Mouse (Mus musculus): ENCODE results near the gene Slit2. TPM values are rescaled to one million over a fixed set of nuclear protein-coding genes. Genes with fewer than 3 reads are reported as not detected.
"Not testable (repeated sequence)": the region's sequence is repeated elsewhere in the genome, so short reads cannot be mapped to it uniquely, and the experiment has no call there.

The Slit2 gene
- polyA plus RNA-seq, 1 experiment from 2014 or later, result not detected

DNA sequence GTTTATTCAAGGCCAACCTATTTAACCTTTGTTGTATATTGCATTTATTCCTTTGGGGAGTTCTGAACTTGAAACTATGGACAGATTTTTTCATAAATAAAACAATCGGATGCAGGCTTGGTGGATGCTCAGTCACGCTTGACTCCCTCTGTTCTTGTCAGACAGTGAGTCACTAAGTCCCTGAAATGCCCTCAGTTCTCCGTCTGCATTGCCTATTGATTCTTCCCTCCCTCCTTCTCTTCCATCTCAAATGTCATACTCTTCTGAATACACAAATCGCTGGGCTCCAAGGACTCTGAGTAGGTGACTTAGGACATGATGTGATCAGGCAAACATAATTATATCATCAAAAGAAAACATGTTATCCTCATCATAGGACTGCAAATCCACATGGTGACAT, 251.8 kb downstream of the Slit2 start:
- Histone ChIP-seq H3K4me3 (ENCODE audit: inconsistent target) (no peak overlapping the region), H3K27ac (no peak overlapping the region), H3K36me3 (ENCODE audit: inconsistent target) (no peaks in the 10 kb centered on the region), H3K79me2 (ENCODE audit: inconsistent target) (no peaks in the 10 kb centered on the region)
- 91% methylated on average over 4 of the region's 4 CpGs for WGBS (ENCODE audit: missing documents)

DNA sequence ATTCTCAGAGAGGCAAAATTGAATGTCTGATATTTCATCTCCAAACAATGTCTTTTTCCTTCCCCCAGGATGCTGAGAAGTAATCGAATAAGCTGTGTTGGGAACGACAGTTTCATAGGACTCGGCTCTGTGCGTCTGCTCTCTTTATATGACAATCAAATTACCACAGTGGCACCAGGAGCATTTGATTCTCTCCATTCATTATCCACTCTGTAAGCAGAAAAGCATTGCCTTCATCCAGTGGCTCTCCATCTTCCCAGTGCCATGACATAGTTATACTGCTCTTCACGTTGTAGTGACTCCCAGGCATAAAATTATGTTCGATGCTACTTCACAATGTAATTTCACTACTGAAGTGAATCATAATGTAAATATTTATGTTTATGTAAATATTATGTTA, 252.3 kb downstream of the Slit2 start:
- Histone ChIP-seq H3K79me2 (ENCODE audit: inconsistent target) (no peaks in the 10 kb centered on the region), H3K4me3 (ENCODE audit: inconsistent target) (no peak overlapping the region), H3K27ac (no peak overlapping the region), H3K36me3 (ENCODE audit: inconsistent target) (no peaks in the 10 kb centered on the region)
- 94% methylated on average over 5 of the region's 6 CpGs for WGBS (ENCODE audit: missing documents)

DNA sequence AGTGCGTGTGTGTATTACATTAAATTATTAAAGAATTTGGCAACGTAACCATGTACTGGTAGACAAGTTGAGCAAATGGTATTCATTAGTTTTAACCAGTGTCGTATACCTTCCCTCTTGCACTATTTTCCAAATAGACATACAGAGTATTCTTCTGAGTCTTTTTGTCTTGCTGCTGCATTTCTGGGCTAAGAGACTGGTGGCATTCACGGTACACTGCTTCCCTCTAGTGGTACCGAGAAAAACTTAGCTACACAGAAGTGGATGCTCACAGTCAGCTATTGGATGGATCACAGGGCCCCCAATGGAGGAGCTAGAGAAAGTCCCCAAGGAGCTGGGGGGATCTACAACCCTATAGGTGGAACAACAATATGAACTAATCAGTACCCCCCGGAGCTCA, 257.8 kb downstream of the Slit2 start:
- not testable (repeated sequence) for H3K27ac ChIP-seq; H3K36me3 ChIP-seq (ENCODE audit: inconsistent target); H3K79me2 ChIP-seq (ENCODE audit: inconsistent target); H3K4me3 ChIP-seq (ENCODE audit: inconsistent target)
- WGBS (ENCODE audit: missing documents), result 48% methylated on average over 5 of the region's 6 CpGs

DNA sequence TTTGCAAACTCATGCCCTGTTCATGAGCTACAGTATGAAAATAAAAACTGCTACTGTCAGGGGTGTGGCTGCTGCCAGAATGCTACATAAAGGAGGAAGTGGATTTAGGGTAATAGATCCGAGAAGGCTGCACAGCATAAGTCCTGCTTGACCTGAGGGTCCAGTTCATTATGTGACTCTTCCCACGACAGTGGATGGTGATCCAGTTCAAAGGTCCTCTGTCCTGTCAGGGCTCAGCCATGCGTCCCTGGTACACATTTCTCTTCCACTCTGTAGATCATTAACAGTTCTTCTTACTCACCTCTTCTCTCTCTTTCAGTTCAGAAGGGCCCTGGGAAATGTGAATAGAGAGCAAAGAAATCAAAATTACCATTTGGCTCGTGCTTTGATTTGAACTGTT, 265.4 kb downstream of the Slit2 start:
- no peak overlapping the region for H3K27ac ChIP-seq
- H3K79me2 ChIP-seq (ENCODE audit: inconsistent target), result no peaks in the 10 kb centered on the region
- no peaks in the 10 kb centered on the region for H3K36me3 ChIP-seq (ENCODE audit: inconsistent target)
- no peak overlapping the region for H3K4me3 ChIP-seq (ENCODE audit: inconsistent target)
- 61% methylated on average over 4 of the region's 4 CpGs for WGBS (ENCODE audit: missing documents)

DNA sequence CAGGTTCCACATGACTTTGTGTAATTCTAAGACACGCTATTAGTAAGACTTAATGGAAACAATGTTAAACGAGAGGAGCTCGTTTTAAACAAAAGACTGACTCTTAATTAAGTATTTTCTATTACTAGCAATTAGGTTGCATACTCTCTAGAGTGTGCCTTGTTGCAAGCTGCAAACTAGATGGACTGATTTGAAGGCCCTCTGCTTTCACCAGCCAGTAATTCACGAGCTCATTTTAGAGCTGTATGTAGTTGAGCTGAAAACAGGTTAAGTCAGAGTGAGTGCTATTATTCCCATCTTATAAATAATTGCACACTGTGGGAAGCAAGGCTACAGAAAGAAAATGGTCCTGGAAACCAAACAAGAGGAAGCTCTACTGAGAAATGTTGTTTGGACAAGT, 294.6 kb downstream of the Slit2 start:
- 91% methylated on average over 4 of the region's 4 CpGs for WGBS (ENCODE audit: missing documents)
- H3K27ac ChIP-seq, result no peak overlapping the region
- no peaks in the 10 kb centered on the region for H3K79me2 ChIP-seq (ENCODE audit: inconsistent target)
- no peak overlapping the region for H3K4me3 ChIP-seq (ENCODE audit: inconsistent target)
- no peaks in the 10 kb centered on the region for H3K36me3 ChIP-seq (ENCODE audit: inconsistent target)

DNA sequence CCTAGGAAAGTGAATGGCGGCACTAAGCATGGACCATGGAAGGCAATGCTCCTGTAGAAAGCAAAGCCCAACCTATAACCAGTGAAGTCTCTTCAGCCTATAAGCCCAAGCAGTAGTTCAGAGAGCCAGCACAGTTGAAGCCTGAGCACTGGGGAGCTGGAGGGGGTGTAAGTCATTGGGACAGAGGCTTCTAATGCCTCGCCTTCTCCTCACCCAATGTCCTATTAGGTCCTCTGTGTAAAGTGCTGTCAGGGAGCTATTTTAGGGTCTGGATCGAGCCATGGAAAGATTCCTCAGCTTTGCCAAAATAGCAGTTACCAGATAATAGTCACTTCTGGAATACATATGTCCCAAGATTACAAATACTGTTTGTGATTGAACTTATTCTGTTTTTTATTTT, 318.2 kb downstream of the Slit2 start:
- Histone ChIP-seq H3K4me3 (ENCODE audit: inconsistent target) (no peak overlapping the region), H3K27ac (no peak overlapping the region), H3K36me3 (ENCODE audit: inconsistent target) (no peaks in the 10 kb centered on the region), H3K79me2 (ENCODE audit: inconsistent target) (no peaks in the 10 kb centered on the region)
- 87% methylated on average over 3 of the region's 3 CpGs for WGBS (ENCODE audit: missing documents)

DNA sequence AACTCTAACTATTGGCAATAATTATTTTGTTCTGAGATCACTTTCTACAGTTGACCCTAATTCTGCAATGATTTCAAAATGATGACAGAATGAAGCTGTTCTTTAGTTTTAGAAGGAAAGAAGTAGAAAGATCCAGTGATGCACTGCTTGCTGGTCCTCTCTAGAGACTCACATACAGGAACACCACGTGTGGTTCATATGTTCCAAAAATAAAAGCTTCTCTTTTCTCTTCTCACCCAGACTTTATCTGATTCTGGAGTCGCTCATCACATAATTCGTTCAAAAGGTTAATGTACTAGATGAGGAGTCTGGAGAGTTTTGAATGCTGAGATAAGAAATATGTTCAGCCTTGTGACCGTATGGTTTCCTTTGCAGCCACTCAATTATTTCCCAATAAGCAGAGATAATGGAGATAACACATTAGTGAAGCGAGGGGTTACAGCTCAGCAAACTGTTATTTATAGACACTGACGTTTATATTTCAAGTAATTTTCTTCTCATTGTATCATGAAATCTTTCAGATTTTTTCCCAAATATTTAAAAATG, 332.2 kb downstream of the Slit2 start:
- H3K79me2 ChIP-seq (ENCODE audit: inconsistent target), result no peaks in the 10 kb centered on the region
- no peak overlapping the region for H3K27ac ChIP-seq
- H3K36me3 ChIP-seq (ENCODE audit: inconsistent target), result no peaks in the 10 kb centered on the region
- H3K4me3 ChIP-seq (ENCODE audit: inconsistent target), result no peak overlapping the region
- 14% methylated on average over 6 of the region's 6 CpGs for WGBS (ENCODE audit: missing documents)

DNA sequence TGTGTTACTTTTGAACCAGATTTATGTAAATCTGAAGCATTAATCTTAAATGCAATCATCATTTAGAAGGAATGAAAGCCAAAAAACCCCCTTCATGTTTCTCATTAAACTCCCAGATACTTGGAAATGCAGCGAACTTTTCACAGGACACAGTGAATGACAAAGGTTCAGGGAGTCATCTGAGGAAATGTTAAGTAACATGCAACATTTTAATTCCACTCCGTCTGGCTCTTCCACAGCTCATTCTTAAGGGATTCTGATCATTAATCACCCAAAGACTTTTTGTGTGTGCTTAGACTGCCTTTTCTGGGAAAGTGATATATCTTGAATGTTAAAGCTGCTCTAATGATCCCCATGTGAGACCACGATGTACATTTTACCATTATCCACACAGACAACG, 337.7 kb downstream of the Slit2 start:
- WGBS (ENCODE audit: missing documents), result 86% methylated on average over 4 of the region's 4 CpGs
- no peak overlapping the region for H3K4me3 ChIP-seq (ENCODE audit: inconsistent target)
- no peak overlapping the region for H3K27ac ChIP-seq
- H3K79me2 ChIP-seq (ENCODE audit: inconsistent target), result no peaks in the 10 kb centered on the region
- H3K36me3 ChIP-seq (ENCODE audit: inconsistent target), result no peaks in the 10 kb centered on the region

DNA sequence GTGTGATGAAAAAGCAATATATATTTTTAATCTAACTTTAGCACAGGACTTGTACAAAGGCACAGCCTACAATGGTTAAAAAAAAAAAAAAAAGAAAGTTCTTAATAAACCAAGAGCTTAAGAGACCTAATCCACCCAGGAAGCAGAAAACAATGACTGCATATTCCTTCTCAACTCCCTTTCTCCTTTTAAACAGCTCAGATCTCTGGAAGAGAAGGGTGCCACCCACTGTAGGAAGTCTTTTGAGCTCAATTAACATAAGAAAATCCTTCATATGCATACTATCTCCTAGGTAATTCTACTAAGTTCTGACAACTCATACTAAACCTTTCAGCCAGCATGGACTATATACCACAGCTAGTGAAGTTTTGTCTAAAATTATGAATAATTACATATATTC, 343.3 kb downstream of the Slit2 start:
- no peak overlapping the region for H3K27ac ChIP-seq
- H3K79me2 ChIP-seq (ENCODE audit: inconsistent target), result no peaks in the 10 kb centered on the region
- H3K4me3 ChIP-seq (ENCODE audit: inconsistent target), result no peak overlapping the region
- no peaks in the 10 kb centered on the region for H3K36me3 ChIP-seq (ENCODE audit: inconsistent target)

DNA sequence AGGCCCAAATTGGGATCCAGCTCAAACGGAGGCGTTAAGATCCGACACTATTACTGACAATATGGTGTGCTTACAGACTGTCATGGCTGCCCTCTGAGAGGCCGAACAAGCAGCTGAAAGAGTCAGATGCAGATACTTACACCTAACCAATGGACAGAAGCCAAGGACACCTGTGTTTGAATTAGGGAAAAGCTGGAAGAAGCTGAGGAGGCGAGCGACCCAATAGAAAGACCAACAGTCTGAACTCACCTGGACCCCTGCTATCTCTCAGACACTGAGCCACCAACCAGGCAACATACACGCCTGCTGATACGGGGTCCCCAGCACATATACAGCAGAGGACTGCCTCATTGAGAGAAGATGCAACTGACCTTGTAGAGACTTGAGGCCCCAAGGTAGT, 344.7 kb downstream of the Slit2 start, which contains the start of gene 5730480H06Rik:
Gene 5730480H06Rik (plus strand): TSS at position 301 of the 400 bp plus-strand sequence.
- H3K27ac ChIP-seq, result no peak within 1 kb of the TSS
- H3K79me2 ChIP-seq (ENCODE audit: inconsistent target), result no peaks in the 10 kb centered on the region
- 91% methylated on average over 8 of the region's 8 CpGs for WGBS (ENCODE audit: missing documents)
- H3K4me3 ChIP-seq (ENCODE audit: inconsistent target), result no peak within 1 kb of the TSS
- no peaks in the 10 kb centered on the region for H3K36me3 ChIP-seq (ENCODE audit: inconsistent target)

DNA sequence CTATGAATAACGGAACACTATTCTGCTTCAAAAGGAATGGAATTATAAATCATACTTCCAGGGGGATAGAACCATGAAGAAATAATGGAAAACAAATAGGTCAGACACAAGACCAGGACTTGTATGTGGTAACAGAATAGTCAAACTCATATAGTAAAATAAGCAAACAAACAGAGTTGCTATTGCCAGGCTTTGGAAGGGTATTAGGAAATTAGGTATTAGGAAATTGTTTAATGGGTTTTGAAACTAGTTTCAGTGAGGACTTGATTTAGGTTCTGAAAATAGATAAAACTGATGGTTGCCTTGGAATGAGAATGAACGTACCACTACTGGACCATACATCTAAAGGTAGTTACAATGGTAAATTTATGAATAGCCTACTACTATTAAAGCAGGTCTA, 346.8 kb downstream of the Slit2 start:
- WGBS (ENCODE audit: missing documents), result 80% methylated on average over 2 of the region's 2 CpGs
- Histone ChIP-seq H3K79me2 (ENCODE audit: inconsistent target) (no peaks in the 10 kb centered on the region), H3K27ac (no peak overlapping the region), H3K36me3 (ENCODE audit: inconsistent target) (no peaks in the 10 kb centered on the region), H3K4me3 (ENCODE audit: inconsistent target) (no peak overlapping the region)

DNA sequence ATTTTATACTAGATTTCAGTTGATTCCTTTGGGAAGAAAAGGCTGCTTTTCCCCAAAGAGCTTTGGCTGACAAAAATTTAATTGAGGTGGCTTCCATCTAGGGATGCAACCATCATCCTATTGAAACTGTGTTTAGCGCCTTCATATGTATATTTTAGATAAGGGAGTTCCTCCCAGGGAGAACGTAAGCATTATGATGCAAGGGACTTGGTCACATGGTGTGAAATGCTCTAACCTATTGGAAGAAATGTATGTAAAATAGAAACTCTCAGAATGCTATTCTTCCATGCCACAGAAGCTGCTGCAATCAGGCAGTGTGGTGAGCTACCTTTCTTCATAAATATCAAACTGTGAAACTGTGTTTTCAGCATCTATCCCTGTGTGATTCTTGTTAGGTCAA, 347.9 kb downstream of the Slit2 start:
- WGBS (ENCODE audit: missing documents), result 57% methylated on average over 2 of the region's 2 CpGs
- Histone ChIP-seq H3K79me2 (ENCODE audit: inconsistent target) (no peaks in the 10 kb centered on the region), H3K36me3 (ENCODE audit: inconsistent target) (no peaks in the 10 kb centered on the region), H3K27ac (no peak overlapping the region), H3K4me3 (ENCODE audit: inconsistent target) (no peak overlapping the region)

DNA sequence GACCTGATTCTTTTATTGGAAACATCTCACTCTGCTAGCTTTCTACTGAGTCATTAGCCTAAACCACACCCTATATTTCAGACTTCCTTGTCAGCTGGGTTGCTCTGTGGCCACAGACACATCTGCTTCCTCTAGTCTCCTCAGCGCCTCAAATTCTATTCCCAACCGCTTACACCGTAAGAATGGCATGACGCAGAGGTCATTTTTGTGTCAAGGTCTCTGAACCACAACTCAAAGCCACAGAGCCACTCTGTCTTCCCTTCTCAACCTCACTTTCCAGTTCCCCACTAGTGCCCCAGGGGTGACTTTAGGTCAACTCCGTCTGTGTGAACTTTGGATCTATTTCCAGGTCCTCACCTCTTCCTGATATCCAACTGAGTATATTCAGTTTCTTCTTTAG, 348.5 kb downstream of the Slit2 start:
- H3K27ac ChIP-seq, result no peak overlapping the region
- whole genome bisulfite sequencing (ENCODE audit: missing documents), result 3% methylated on average over 5 of the region's 5 CpGs
- no peak overlapping the region for H3K4me3 ChIP-seq (ENCODE audit: inconsistent target)
- H3K36me3 ChIP-seq (ENCODE audit: inconsistent target), result no peaks in the 10 kb centered on the region
- no peaks in the 10 kb centered on the region for H3K79me2 ChIP-seq (ENCODE audit: inconsistent target)

DNA sequence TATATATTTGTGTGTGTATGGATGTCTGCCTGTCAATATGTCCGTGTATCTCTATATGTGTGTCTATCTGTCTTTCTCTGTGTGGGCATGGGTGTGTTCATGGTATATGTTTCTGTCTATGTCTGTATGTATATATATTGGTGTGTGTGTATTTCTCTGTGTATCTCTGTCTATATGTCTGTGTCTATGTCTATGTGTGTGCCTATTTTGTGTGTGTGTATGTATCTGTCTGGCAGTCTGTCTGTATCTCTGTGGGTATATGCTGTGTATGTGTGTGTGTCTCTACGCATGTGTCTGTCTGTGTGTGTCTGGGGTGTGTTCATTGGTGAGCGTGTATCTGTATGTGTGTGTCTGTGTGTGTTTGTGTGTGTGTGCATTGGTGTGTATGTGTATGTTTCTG, 350.5 kb downstream of the Slit2 start:
- H3K4me3 ChIP-seq (ENCODE audit: inconsistent target), result no peak overlapping the region
- no peaks in the 10 kb centered on the region for H3K79me2 ChIP-seq (ENCODE audit: inconsistent target)
- WGBS (ENCODE audit: missing documents), result 92% methylated on average over 3 of the region's 3 CpGs
- no peak overlapping the region for H3K27ac ChIP-seq
- H3K36me3 ChIP-seq (ENCODE audit: inconsistent target), result no peaks in the 10 kb centered on the region

DNA sequence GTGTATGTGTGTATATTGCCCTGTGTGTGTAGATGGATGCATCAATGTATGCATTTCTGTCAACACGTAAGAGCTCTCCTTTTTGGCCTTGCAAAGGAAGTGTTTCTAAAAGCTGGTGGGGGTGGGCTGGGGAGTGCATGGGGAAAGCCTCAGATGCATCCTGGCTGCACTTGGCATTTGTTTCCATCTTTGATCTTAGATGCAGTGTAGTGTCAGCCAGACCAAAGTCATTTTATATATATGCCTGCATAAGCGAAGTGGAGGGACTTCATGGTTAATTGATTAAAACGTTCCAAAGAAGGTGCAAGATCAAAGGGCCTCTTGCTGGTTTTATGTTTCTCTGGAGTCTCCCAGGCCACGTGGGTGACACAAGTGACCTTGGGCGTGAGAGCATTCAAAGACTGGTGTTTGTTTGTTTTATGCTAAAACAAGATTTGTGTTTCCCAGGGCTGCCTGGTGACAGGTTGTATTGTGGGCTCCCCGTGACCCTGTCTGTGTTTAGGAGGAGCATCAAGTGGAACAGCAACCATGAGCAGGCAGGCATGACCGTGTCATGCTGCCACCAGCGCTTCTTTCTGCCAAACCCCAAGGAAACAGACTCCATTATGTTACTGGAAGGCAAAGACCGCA, 351.1 kb downstream of the Slit2 start:
- WGBS (ENCODE audit: missing documents), result 91% methylated on average over 9 of the region's 9 CpGs
- no peak overlapping the region for H3K27ac ChIP-seq
- H3K79me2 ChIP-seq (ENCODE audit: inconsistent target), result no peaks in the 10 kb centered on the region
- H3K36me3 ChIP-seq (ENCODE audit: inconsistent target), result no peaks in the 10 kb centered on the region
- H3K4me3 ChIP-seq (ENCODE audit: inconsistent target), result no peak overlapping the region

DNA sequence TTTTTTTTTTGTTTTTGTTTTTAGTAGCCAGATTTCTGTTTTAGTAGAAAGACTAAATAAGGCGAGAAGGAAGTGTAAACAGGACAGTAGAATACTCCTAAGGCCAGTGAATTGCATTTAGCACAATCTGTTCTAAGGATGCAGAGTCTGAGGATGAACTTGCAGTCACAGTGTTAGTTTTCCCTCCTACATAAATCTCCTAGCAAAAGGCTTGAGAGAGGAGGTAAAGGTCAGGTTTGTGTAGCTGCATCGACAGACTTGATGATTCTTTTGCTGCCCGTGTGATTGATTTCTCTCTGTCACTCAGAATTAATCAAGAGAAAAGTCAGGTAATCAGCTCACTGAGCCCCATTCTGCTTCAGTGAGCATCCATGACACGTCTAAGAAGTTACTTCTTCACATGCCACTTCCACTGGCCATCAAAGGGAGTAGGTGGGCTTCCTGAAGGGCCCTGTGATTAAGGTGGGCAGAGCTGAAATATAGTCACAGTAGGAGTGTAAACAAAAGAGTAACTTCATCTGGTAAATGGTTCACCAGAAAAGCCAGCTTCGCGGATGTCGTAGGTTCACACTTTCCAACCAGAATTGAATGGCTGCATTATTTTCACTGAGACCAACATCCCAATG, 358.0 kb downstream of the Slit2 start:
- 88% methylated on average over 7 of the region's 7 CpGs for WGBS (ENCODE audit: missing documents)

More for the DNA sequence above, 358.0 kb downstream of the Slit2 start:
- Histone ChIP-seq H3K4me3 (ENCODE audit: inconsistent target) (no peak overlapping the region), H3K79me2 (ENCODE audit: inconsistent target) (no peaks in the 10 kb centered on the region), H3K27ac (no peak overlapping the region), H3K36me3 (ENCODE audit: inconsistent target) (no peaks in the 10 kb centered on the region)

Data from macrophage (primary cell).